Mouse (Mus musculus): Measurements from ENCODE around the gene Rhbdf2.

- TF ChIP-seq ZC3H11A (IDR thresholded peaks at IDR 0.05; ENCODE audit: borderline replicate concordance, low read depth, low read length) = no peak
- no peak for TF ChIP-seq CHD2 (IDR thresholded peaks at IDR 0.05; ENCODE audit: low read depth, low read length)
- TF ChIP-seq HCFC1 (IDR thresholded peaks at IDR 0.05; ENCODE audit: borderline replicate concordance, insufficient read depth, low read length) = no peak
- TF ChIP-seq ZNF384 (IDR thresholded peaks at IDR 0.05; ENCODE audit: low read depth, low read length) = no peak
- TF ChIP-seq MAFK (IDR thresholded peaks at IDR 0.05; ENCODE audit: insufficient read depth, low read depth, low read length) = no peak
Measured at GRCm38 (mm10) chr11:116579280-116579679, 47.5 kb downstream of the Rhbdf2 start.

Measured in ES-E14 (cell line).